8 mouse cellular contexts compared by ENCODE assay signal in the genomic region with DNA sequence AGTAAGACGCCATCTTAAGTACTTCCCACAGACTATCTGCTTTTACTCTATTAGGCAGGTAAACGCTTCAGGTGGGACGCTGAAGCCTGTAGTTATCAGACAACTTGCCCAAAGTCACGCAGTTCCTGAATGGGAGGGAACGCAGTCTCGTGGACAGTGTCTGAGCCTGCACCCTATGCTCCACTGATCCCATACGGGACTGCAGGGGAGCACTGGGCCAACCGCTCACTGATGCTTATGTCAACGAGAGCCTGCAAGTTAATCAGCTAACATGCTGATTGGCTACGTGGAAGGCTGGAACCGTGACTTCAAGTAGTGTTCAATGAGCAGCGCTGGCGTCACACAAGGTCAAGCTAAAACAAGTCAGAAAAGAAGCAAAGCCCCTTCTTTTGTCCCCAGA. TPM values are rescaled to one million over a fixed set of nuclear protein-coding genes. Genes with fewer than 3 reads are reported as not detected.
DNase-seq lines count a peak whose midpoint lies in the region; ATAC-seq and TF ChIP-seq lines count a peak whose summit lies in the region.

No protein-coding gene starts in this region.

- H3K9ac ChIP-seq in heart, embryonic 14.5 days (ENCODE audit: low read length), result peak overlapping the region; percentile 89

- no peak for ATAC-seq in heart, embryonic 14.5 days (ENCODE audit: insufficient number of reproducible peaks, insufficient read depth, low FRiP score, low read depth)

- no peak for TF ChIP-seq CTCF in thymus, adult 2 months (IDR thresholded peaks at IDR 0.05; ENCODE audit: borderline replicate concordance, control insufficient read depth, extremely low read depth, insufficient read depth, low read length, poor library complexity)

- DNase-seq in cerebellum, adult 9-10 months, result peak; percentile 30
- DNase-seq in cerebellum, postnatal 36 days, result no peak
- DNase-seq in c-Kit-positive CD71-positive TER-119-positive erythroid progenitor cells, embryonic 14.5 days (ENCODE audit: low spot score), result peak; percentile 72
- peak; percentile 21 for DNase-seq in kidney, postnatal 14 days
- DNase-seq in midbrain, embryonic 10.5 days (ENCODE audit: low spot score), result peak; percentile 16
- peak; percentile 14 for DNase-seq in thymus, adult 2 months
- no peak for DNase-seq in layer of hippocampus, adult 9-11 months

- no peaks in the 10 kb centered on the region for H3K9me3 ChIP-seq in heart, embryonic 14.5 days (ENCODE audit: control insufficient read depth, low read length)
- no peaks in the 10 kb centered on the region for H3K9me3 ChIP-seq in midbrain, embryonic 10.5 days (replicated peaks)

- H3K4me1 ChIP-seq in heart, embryonic 14.5 days (ENCODE audit: control insufficient read depth in 2 of 2, insufficient read depth in 2 of 2, low read length in 2 of 2), result peaks cover 12 to 35% of the 10 kb centered on the region in 2 experiments
- peaks cover 37% of the 10 kb centered on the region for H3K4me1 ChIP-seq in midbrain, embryonic 10.5 days
- H3K4me1 ChIP-seq in thymus, adult 2 months (replicated peaks; ENCODE audit: control insufficient read depth, insufficient read depth, low read length), result peaks cover 13% of the 10 kb centered on the region

- H3K36me3 ChIP-seq in heart, embryonic 14.5 days (ENCODE audit: control insufficient read depth, insufficient read depth, low read length), result peaks cover 18% of the 10 kb centered on the region
- peaks cover 21% of the 10 kb centered on the region for H3K36me3 ChIP-seq in midbrain, embryonic 10.5 days
- no peaks in the 10 kb centered on the region for H3K36me3 ChIP-seq in thymus, adult 2 months (ENCODE audit: control insufficient read depth, insufficient read depth, low read length)

- peak overlapping the region; percentile 17 to 83 for H3K4me3 ChIP-seq in heart, embryonic 14.5 days (ENCODE audit: control insufficient read depth in 1 of 2, insufficient read depth in 1 of 2, low read depth in 1 of 2, low read length in 2 of 2)
- H3K4me3 ChIP-seq in midbrain, embryonic 10.5 days, result peak overlapping the region; percentile 85
- H3K4me3 ChIP-seq in thymus, adult 2 months (ENCODE audit: control insufficient read depth, insufficient read depth, low read length), result peak overlapping the region; percentile 22

- 0 out of 4 replicates have a peak overlapping the region, but pooled peaks of 1 of the 2 experiments have one; percentile 19 for H3K27ac ChIP-seq in heart, embryonic 14.5 days (replicated peaks in 1 of 2; ENCODE audit: control insufficient read depth in 1 of 2, insufficient read depth in 1 of 2, low read depth in 2 of 2, low read length in 2 of 2)
- H3K27ac ChIP-seq in midbrain, embryonic 10.5 days (replicated peaks), result peak overlapping the region; percentile 38; the same call in 1 of the 2 replicates
- H3K27ac ChIP-seq in thymus, adult 2 months (ENCODE audit: control insufficient read depth, insufficient read depth, low read length), result no peak overlapping the region

- H3K27me3 ChIP-seq in heart, embryonic 14.5 days (ENCODE audit: control insufficient read depth, insufficient read depth, low read length), result no peaks in the 10 kb centered on the region
- no peaks in the 10 kb centered on the region for H3K27me3 ChIP-seq in midbrain, embryonic 10.5 days (ENCODE audit: low read depth, poor library complexity, severe bottlenecking)
- no peaks in the 10 kb centered on the region for H3K27me3 ChIP-seq in thymus, adult 2 months (ENCODE audit: control insufficient read depth, insufficient read depth, low read length)

- H3K4me2 ChIP-seq in heart, embryonic 14.5 days (ENCODE audit: low read length), result peak overlapping the region; percentile 90

- TF ChIP-seq POLR2A in thymus, adult 2 months (IDR thresholded peaks at IDR 0.05; ENCODE audit: control insufficient read depth, extremely low read depth, insufficient read depth, low read length, poor library complexity), result no peak

- 18% methylated on average over 13 of the region's 13 CpGs for WGBS in heart, embryonic 14.5 days
- 44% methylated on average over 13 of the region's 13 CpGs for WGBS in midbrain, embryonic 10.5 days
- whole genome bisulfite sequencing in thymus, adult 2 months, result 10% methylated on average over 13 of the region's 13 CpGs

RNA-seq across cellular contexts. Expression of a gene that starts 1.4 kb away (rescaled TPM):
- 28.5 and 29.7 TPM in 2 replicates for polyA plus RNA-seq in heart, embryonic 14.5 days (2014; fragmentation: Nextera tagmentation; extraction: Ambion mirVana)
- 39.5 and 41.6 TPM in 2 replicates for polyA plus RNA-seq in midbrain, embryonic 10.5 days (2016; fragmentation: Nextera tagmentation; extraction: Ambion mirVana)
- polyA plus RNA-seq in thymus, adult 2 months (2012; rRNA removed), result 96.5 and 106 TPM in 2 replicates

RNA-seq across cellular contexts. Expression of a gene that starts 1.5 kb away (rescaled TPM):
- polyA plus RNA-seq in heart, embryonic 14.5 days (2014; fragmentation: Nextera tagmentation; extraction: Ambion mirVana), result 4.3 and 4.4 TPM in 2 replicates
- 6.7 and 7.1 TPM in 2 replicates for polyA plus RNA-seq in midbrain, embryonic 10.5 days (2016; fragmentation: Nextera tagmentation; extraction: Ambion mirVana)
- 16.2 and 20.0 TPM in 2 replicates for polyA plus RNA-seq in thymus, adult 2 months (2012; rRNA removed)

RNA-seq across cellular contexts. Expression of a gene that starts 36.9 kb away (rescaled TPM):
- polyA plus RNA-seq in heart, embryonic 14.5 days (2014; fragmentation: Nextera tagmentation; extraction: Ambion mirVana), result 21.5 and 21.9 TPM in 2 replicates
- polyA plus RNA-seq in midbrain, embryonic 10.5 days (2016; fragmentation: Nextera tagmentation; extraction: Ambion mirVana), result 18.5 and 19.3 TPM in 2 replicates
- polyA plus RNA-seq in thymus, adult 2 months (2012; rRNA removed), result 5.4 and 5.5 TPM in 2 replicates

Comparison
In these comparisons a context has a peak if more than half of its experiments do, and no peak if none do; other contexts are left out.
1. DNase-seq: peak in cerebellum, adult 9-10 months (single experiment), c-Kit-positive CD71-positive TER-119-positive erythroid progenitor cells, embryonic 14.5 days (single experiment), kidney, postnatal 14 days (single experiment), midbrain, embryonic 10.5 days (single experiment) and thymus, adult 2 months (single experiment); none in cerebellum, postnatal 36 days (0 of 2) and layer of hippocampus, adult 9-11 months (single experiment).
2. H3K4me3 ChIP-seq: peak in every context shown above with its lines; median percentile 85 in midbrain, embryonic 10.5 days; 50 in heart, embryonic 14.5 days; 22 in thymus, adult 2 months.